Mouse (Mus musculus): ENCODE measurements around the gene Plcl2. TPM values are rescaled to one million over a fixed set of nuclear protein-coding genes. Genes with fewer than 3 reads are reported as not detected.

The Plcl2 gene
- polyA plus RNA-seq, 1 experiment from 2014 or later = 1.0 TPM

GRCm38 (mm10) chr17:50580416-50580815 is 71.2 kb downstream of the Plcl2 start:
- no peaks in the 10 kb centered on the region for H3K9me3 ChIP-seq (ENCODE audit: low read length)

DNA sequence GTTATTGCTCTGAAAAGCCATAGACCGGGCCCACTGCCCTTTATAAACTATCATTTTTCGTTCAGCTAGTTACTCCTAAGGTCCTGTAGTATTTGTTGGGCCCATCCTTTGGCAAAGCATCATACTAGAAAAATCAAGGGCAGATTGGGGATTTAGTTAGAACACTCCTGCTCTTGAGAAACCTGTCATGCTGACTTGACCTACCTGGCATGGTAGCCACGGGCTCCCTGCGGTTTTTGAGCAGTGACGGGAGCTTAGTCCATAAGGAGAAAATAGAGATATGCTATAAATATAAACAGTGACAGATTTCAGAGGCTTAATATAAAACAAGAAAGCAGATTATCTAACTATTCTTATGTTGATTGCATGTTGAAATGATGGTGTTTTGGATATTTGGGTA is 77.6 kb downstream of the Plcl2 start:
- no peak overlapping the region for H3K4me2 ChIP-seq (replicated peaks; ENCODE audit: low read depth, low read length)
- H3K9me3 ChIP-seq (ENCODE audit: low read length) = no peaks in the 10 kb centered on the region
- TF ChIP-seq CTCF (IDR thresholded peaks at IDR 0.05) = no peak
- WGBS = 93% methylated on average over 5 of the region's 5 CpGs
- H3K36me3 ChIP-seq (ENCODE audit: insufficient read depth, low read length) = no peaks in the 10 kb centered on the region
- H3K9ac ChIP-seq (replicated peaks; ENCODE audit: low read depth) = no peak overlapping the region
- no peak overlapping the region for H3K4me3 ChIP-seq (ENCODE audit: low read depth, low read length)
- H3K27me3 ChIP-seq (replicated peaks; ENCODE audit: insufficient read depth, low read length) = no peaks in the 10 kb centered on the region
- ATAC-seq = no peak
- no peak overlapping the region for H3K27ac ChIP-seq (ENCODE audit: low read length)
- H3K4me1 ChIP-seq (ENCODE audit: insufficient read depth, low read depth, low read length) = no peaks in the 10 kb centered on the region
- DNase-seq (ENCODE audit: low spot score) = no peak

More at GRCm38 (mm10) chr17:50580416-50580815, 71.2 kb downstream of the Plcl2 start:
- no peak overlapping the region for H3K4me3 ChIP-seq (ENCODE audit: low read depth, low read length)
- no peak for TF ChIP-seq CTCF (IDR thresholded peaks at IDR 0.05)
- TF ChIP-seq EP300 (IDR thresholded peaks at IDR 0.05) = no peak
- ATAC-seq = no peak
- no peak for DNase-seq (ENCODE audit: low spot score)
- no peaks in the 10 kb centered on the region for H3K36me3 ChIP-seq (ENCODE audit: insufficient read depth, low read length)
- H3K27me3 ChIP-seq (replicated peaks; ENCODE audit: insufficient read depth, low read length) = no peaks in the 10 kb centered on the region
- H3K4me2 ChIP-seq (replicated peaks; ENCODE audit: low read depth, low read length) = no peak overlapping the region
- no peak overlapping the region for H3K27ac ChIP-seq (ENCODE audit: low read length)
- WGBS = 86% methylated on average over 3 of the region's 3 CpGs
- no peaks in the 10 kb centered on the region for H3K4me1 ChIP-seq (ENCODE audit: insufficient read depth, low read depth, low read length)
- H3K9ac ChIP-seq (replicated peaks; ENCODE audit: low read depth) = no peak overlapping the region

GRCm38 (mm10) chr17:50587941-50588340 is 78.7 kb downstream of the Plcl2 start:
- no peaks in the 10 kb centered on the region for H3K36me3 ChIP-seq (ENCODE audit: insufficient read depth, low read length)
- H3K9me3 ChIP-seq (ENCODE audit: low read length) = no peaks in the 10 kb centered on the region
- DNase-seq (ENCODE audit: low spot score) (no peak), ATAC-seq (no peak)
- no peak overlapping the region for H3K4me3 ChIP-seq (ENCODE audit: low read depth, low read length)
- no peaks in the 10 kb centered on the region for H3K4me1 ChIP-seq (ENCODE audit: insufficient read depth, low read depth, low read length)
- no peak overlapping the region for H3K27ac ChIP-seq (ENCODE audit: low read length)
- no peak overlapping the region for H3K4me2 ChIP-seq (replicated peaks; ENCODE audit: low read depth, low read length)
- H3K9ac ChIP-seq (replicated peaks; ENCODE audit: low read depth) = no peak overlapping the region
- no peak for TF ChIP-seq CTCF (IDR thresholded peaks at IDR 0.05)
- no peak for TF ChIP-seq EP300 (IDR thresholded peaks at IDR 0.05)
- 63% methylated on average over 3 of the region's 3 CpGs for WGBS
- no peaks in the 10 kb centered on the region for H3K27me3 ChIP-seq (replicated peaks; ENCODE audit: insufficient read depth, low read length)

DNA sequence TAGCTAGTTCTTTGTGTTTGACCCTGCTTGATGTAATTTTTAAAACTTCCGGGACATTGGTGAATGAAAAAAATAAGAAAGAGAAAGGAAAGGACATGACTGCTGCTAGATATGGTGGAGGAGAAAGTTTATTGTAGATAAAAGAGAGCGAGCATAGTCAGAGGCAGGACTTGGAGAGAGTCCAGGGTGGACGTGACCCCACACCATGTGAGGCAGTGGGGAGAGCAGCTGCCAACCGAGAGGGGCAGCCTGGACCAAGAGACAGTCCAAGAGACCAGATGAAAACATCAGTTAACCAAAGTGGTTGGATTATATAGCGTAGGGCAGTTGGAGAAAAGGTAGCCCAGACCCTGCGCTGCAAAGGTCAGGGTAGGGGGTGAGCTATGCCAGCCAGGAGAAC is 91.0 kb downstream of the Plcl2 start:
- no peak overlapping the region for H3K4me2 ChIP-seq (replicated peaks; ENCODE audit: low read depth, low read length)
- DNase-seq (ENCODE audit: low spot score) (no peak), ATAC-seq (no peak)
- H3K27me3 ChIP-seq (replicated peaks; ENCODE audit: insufficient read depth, low read length) = no peaks in the 10 kb centered on the region
- H3K36me3 ChIP-seq (ENCODE audit: insufficient read depth, low read length) = no peaks in the 10 kb centered on the region
- 51% methylated on average over 6 of the region's 6 CpGs for WGBS
- H3K9ac ChIP-seq (replicated peaks; ENCODE audit: low read depth) = no peak overlapping the region
- H3K9me3 ChIP-seq (ENCODE audit: low read length) = no peaks in the 10 kb centered on the region
- no peak for TF ChIP-seq CTCF (IDR thresholded peaks at IDR 0.05)
- TF ChIP-seq EP300 (IDR thresholded peaks at IDR 0.05) = no peak
- H3K4me1 ChIP-seq (ENCODE audit: insufficient read depth, low read depth, low read length) = no peaks in the 10 kb centered on the region; the same call in 1 of the 2 replicates
- no peak overlapping the region for H3K4me3 ChIP-seq (ENCODE audit: low read depth, low read length)
- H3K27ac ChIP-seq (ENCODE audit: low read length) = no peak overlapping the region

GRCm38 (mm10) chr17:50600696-50601095 is 91.5 kb downstream of the Plcl2 start:
- H3K9ac ChIP-seq (replicated peaks; ENCODE audit: low read depth) = no peak overlapping the region
- ATAC-seq (no peak), DNase-seq (ENCODE audit: low spot score) (no peak)
- H3K27me3 ChIP-seq (replicated peaks; ENCODE audit: insufficient read depth, low read length) = no peaks in the 10 kb centered on the region
- no peaks in the 10 kb centered on the region for H3K9me3 ChIP-seq (ENCODE audit: low read length)
- WGBS = 85% methylated on average over 1 of the region's 1 CpGs
- H3K4me2 ChIP-seq (replicated peaks; ENCODE audit: low read depth, low read length) = no peak overlapping the region
- no peaks in the 10 kb centered on the region for H3K36me3 ChIP-seq (ENCODE audit: insufficient read depth, low read length)
- no peaks in the 10 kb centered on the region; the same call in 1 of the 2 replicates for H3K4me1 ChIP-seq (ENCODE audit: insufficient read depth, low read depth, low read length)
- H3K4me3 ChIP-seq (ENCODE audit: low read depth, low read length) = no peak overlapping the region
- TF ChIP-seq EP300 (IDR thresholded peaks at IDR 0.05) (no peak), CTCF (IDR thresholded peaks at IDR 0.05) (no peak)
- no peak overlapping the region for H3K27ac ChIP-seq (ENCODE audit: low read length)

GRCm38 (mm10) chr17:50606890-50607289 is 97.7 kb downstream of the Plcl2 start:
- Histone ChIP-seq H3K9ac (replicated peaks; ENCODE audit: low read depth) (no peak overlapping the region), H3K4me3 (ENCODE audit: low read depth, low read length) (no peak overlapping the region), H3K9me3 (ENCODE audit: low read length) (no peaks in the 10 kb centered on the region), H3K4me1 (ENCODE audit: insufficient read depth, low read depth, low read length) (no peaks in the 10 kb centered on the region), H3K27me3 (replicated peaks; ENCODE audit: insufficient read depth, low read length) (no peaks in the 10 kb centered on the region), H3K27ac (ENCODE audit: low read length) (no peak overlapping the region), H3K4me2 (replicated peaks; ENCODE audit: low read depth, low read length) (no peak overlapping the region), H3K36me3 (ENCODE audit: insufficient read depth, low read length) (no peaks in the 10 kb centered on the region)
- no peak for TF ChIP-seq CTCF (IDR thresholded peaks at IDR 0.05)
- TF ChIP-seq EP300 (IDR thresholded peaks at IDR 0.05) = no peak
- ATAC-seq (no peak), DNase-seq (ENCODE audit: low spot score) (no peak)
- 97% methylated on average over 2 of the region's 2 CpGs for WGBS

GRCm38 (mm10) chr17:50609908-50610307 is 100.7 kb downstream of the Plcl2 start:
- no peak overlapping the region for H3K27ac ChIP-seq (ENCODE audit: low read length)
- no peaks in the 10 kb centered on the region for H3K36me3 ChIP-seq (ENCODE audit: insufficient read depth, low read length)
- H3K9ac ChIP-seq (replicated peaks; ENCODE audit: low read depth) = no peak overlapping the region
- WGBS = 87% methylated on average over 4 of the region's 4 CpGs
- H3K27me3 ChIP-seq (replicated peaks; ENCODE audit: insufficient read depth, low read length) = no peaks in the 10 kb centered on the region
- no peak overlapping the region for H3K4me2 ChIP-seq (replicated peaks; ENCODE audit: low read depth, low read length)
- H3K4me3 ChIP-seq (ENCODE audit: low read depth, low read length) = no peak overlapping the region
- no peaks in the 10 kb centered on the region for H3K9me3 ChIP-seq (ENCODE audit: low read length)
- TF ChIP-seq EP300 (IDR thresholded peaks at IDR 0.05) (no peak), CTCF (IDR thresholded peaks at IDR 0.05) (no peak)
- no peaks in the 10 kb centered on the region for H3K4me1 ChIP-seq (ENCODE audit: insufficient read depth, low read depth, low read length)
- no peak for DNase-seq (ENCODE audit: low spot score)
- ATAC-seq = no peak
